Mouse (Mus musculus) C2C12 (cell line): ENCODE data around the gene Ttll9. TPM values are rescaled to one million over a fixed set of nuclear protein-coding genes. Genes with fewer than 3 reads are reported as not detected.

Experiments
- H3K27me3 ChIP-seq: one replicate; pipeline ENCODE4 v1.6.1; 2011; ENCODE audit not compliant: control insufficient read depth, insufficient read depth, insufficient read length
- H3K36me3 ChIP-seq: one replicate; pipeline ENCODE4 v1.6.1; 2011; ENCODE audit not compliant: control insufficient read depth, insufficient read depth
- H3K4me3 ChIP-seq: one replicate; pipeline ENCODE4 v1.5.1; 2011; ENCODE audit warnings: mild to moderate bottlenecking, control low read depth; ENCODE audit not compliant: poor library complexity, insufficient read depth, severe bottlenecking
- H3K79me2 ChIP-seq: one replicate; pipeline ENCODE4 v1.6.1; 2011; ENCODE audit not compliant: control insufficient read depth, insufficient read depth
- H3K79me3 ChIP-seq: one replicate; pipeline ENCODE4 v1.6.1; 2011; ENCODE audit warnings: low read depth, control low read depth
- H3ac ChIP-seq: one replicate; pipeline ENCODE3; 2011; ENCODE audit warnings: low read depth; ENCODE audit not compliant: control insufficient read depth, insufficient read length
- CEBPB ChIP-seq: IDR thresholded peaks from one replicate; pipeline ENCODE4 v1.6.1; 2011; ENCODE audit warnings: low read depth, mild to moderate bottlenecking, control low read depth, moderate library complexity
- CTCF ChIP-seq: IDR thresholded peaks from one replicate; pipeline ENCODE4 v1.5.1; 2011; ENCODE audit not compliant: control insufficient read depth, insufficient read depth, insufficient read length
- FOSL1 ChIP-seq: IDR thresholded peaks from one replicate; pipeline ENCODE4 v1.8.0; 2011; ENCODE audit warnings: mild to moderate bottlenecking, low read length; ENCODE audit not compliant: poor library complexity, insufficient read depth, severe bottlenecking
- MAX ChIP-seq: IDR thresholded peaks from one replicate; pipeline ENCODE4 v1.6.1; 2011; ENCODE audit warnings: mild to moderate bottlenecking, control low read depth
- MYOD1 ChIP-seq: IDR thresholded peaks from one replicate; pipeline ENCODE4 v1.6.1; 2011; ENCODE audit warnings: low read depth; ENCODE audit not compliant: control insufficient read depth, insufficient read length
- MYOG ChIP-seq: IDR thresholded peaks from one replicate; pipeline ENCODE4 v1.6.1; 2011; ENCODE audit not compliant: control insufficient read depth, insufficient read length; ENCODE audit errors: extremely low read depth
- USF1 ChIP-seq: IDR thresholded peaks from one replicate; pipeline ENCODE4 v1.6.1; 2011; ENCODE audit warnings: low read depth, mild to moderate bottlenecking, control low read depth, moderate library complexity
- polyA plus RNA-seq: library from polyadenylated mRNA; unstranded; fragments of >200 nt; fragmentation: generic; extraction: Trizol; gene quantifications from one replicate; pipeline ENCODE4 v1.2.1, GENCODE M21; 2012; ENCODE audit warnings: missing spikeins

Ttll9 gene
- polyA plus RNA-seq, 1 experiment = 0.16 TPM

- TF ChIP-seq FOSL1 = no peak
- Histone ChIP-seq H3K79me3 (no peaks in the 10 kb centered on the region), H3K4me3 (no peak within 1 kb of the TSS), H3K27me3 (peaks cover 59% of the 10 kb centered on the region), H3K79me2 (no peaks in the 10 kb centered on the region), H3K36me3 (no peaks in the 10 kb centered on the region), H3ac (no peak within 1 kb of the TSS)
Measured at GRCm38 (mm10) chr2:153031126-153032082, 69.1 kb downstream of the Ttll9 start, which contains the start of gene Xkr7. Gene Xkr7, plus strand, starts transcription at chr2:153031852.

DNA sequence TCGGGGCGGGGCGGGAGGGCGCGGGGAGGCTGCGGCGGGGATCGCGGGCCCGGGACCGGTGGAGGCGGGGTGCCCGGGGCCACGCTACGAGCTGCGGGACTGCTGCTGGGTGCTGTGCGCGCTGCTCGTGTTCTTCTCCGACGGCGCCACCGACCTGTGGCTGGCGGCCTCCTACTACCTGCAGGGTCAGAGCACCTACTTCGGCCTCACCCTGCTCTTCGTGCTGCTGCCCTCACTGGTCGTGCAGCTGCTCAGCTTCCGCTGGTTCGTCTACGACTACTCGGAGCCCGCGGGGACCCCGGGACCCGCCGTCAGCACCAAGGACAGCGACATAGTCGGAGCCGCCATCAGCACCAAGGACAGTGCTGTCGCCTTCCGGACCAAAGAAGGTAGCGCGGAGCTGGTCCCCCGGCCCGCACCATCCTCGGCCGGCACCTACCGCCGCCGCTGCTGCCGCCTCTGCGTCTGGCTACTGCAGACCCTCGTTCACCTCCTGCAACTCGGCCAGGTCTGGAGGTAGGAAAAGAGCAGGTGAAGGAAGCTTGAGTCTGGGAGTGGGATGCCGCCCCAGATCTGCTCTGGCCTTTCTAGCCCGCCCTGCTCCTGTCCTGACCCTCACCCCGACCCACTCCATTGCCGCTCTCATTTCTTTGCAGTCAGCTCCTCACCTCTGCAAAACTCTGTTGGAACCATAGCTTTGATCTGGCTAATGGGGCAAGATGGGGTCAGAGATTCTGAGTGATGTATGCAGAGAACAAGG is 70.0 kb downstream of the Ttll9 start:
- TF ChIP-seq MAX = peak; percentile 67
- no peak for TF ChIP-seq MYOD1
- H3K79me3 ChIP-seq = no peaks in the 10 kb centered on the region
- no peaks in the 10 kb centered on the region for H3K79me2 ChIP-seq
- peaks cover 58% of the 10 kb centered on the region for H3K27me3 ChIP-seq
- no peak overlapping the region for H3ac ChIP-seq
- H3K36me3 ChIP-seq = no peaks in the 10 kb centered on the region
- no peak overlapping the region for H3K4me3 ChIP-seq

DNA sequence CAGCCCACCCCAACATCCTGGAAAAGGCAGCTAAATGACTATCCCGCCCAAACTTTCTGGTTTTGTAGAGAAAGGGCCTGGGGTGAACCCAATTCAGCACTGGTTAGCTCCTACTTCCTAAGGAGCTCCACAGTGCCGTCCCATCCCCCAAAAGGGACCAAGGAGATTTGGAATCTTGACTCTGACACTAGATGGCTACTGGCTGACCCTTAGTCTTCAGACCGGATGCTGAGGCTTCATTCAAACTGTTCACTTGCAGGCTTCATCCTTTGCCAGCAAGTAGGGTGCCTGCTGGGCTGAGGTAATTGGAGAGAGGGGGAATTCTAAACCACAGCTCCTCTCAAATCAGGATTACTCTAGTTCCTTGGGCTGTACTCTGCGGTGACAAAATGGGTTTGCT is 70.7 kb downstream of the Ttll9 start:
- TF ChIP-seq USF1 (no peak), MYOD1 (no peak), MAX (no peak), CTCF (no peak), FOSL1 (no peak), MYOG (no peak), CEBPB (no peak)
- H3K4me3 ChIP-seq = no peak overlapping the region
- H3K36me3 ChIP-seq = no peaks in the 10 kb centered on the region
- no peaks in the 10 kb centered on the region for H3K79me2 ChIP-seq
- peaks cover 59% of the 10 kb centered on the region for H3K27me3 ChIP-seq
- no peak overlapping the region for H3ac ChIP-seq
- no peaks in the 10 kb centered on the region for H3K79me3 ChIP-seq

- Histone ChIP-seq H3ac (no peak overlapping the region), H3K79me2 (no peaks in the 10 kb centered on the region), H3K79me3 (no peaks in the 10 kb centered on the region), H3K36me3 (no peaks in the 10 kb centered on the region), H3K27me3 (peaks cover 63% of the 10 kb centered on the region), H3K4me3 (no peak overlapping the region)
- no peak for TF ChIP-seq CEBPB
- no peak for TF ChIP-seq FOSL1
- TF ChIP-seq USF1 = no peak
- no peak for TF ChIP-seq MAX
Measured at GRCm38 (mm10) chr2:153033545-153034230, 71.4 kb downstream of the Ttll9 start.

- Histone ChIP-seq H3K4me3 (no peak overlapping the region), H3ac (no peak overlapping the region), H3K36me3 (no peaks in the 10 kb centered on the region), H3K79me3 (no peaks in the 10 kb centered on the region), H3K27me3 (peaks cover 53% of the 10 kb centered on the region), H3K79me2 (no peaks in the 10 kb centered on the region)
- no peak for TF ChIP-seq MYOD1
Measured at GRCm38 (mm10) chr2:153036690-153037089, 74.4 kb downstream of the Ttll9 start.

GRCm38 (mm10) chr2:153043886-153044285 is 81.6 kb downstream of the Ttll9 start:
- TF ChIP-seq FOSL1 = no peak
- TF ChIP-seq CTCF = no peak
- no peak for TF ChIP-seq MYOG
- no peak for TF ChIP-seq CEBPB
- no peak for TF ChIP-seq USF1
- TF ChIP-seq MAX = no peak
- no peak for TF ChIP-seq MYOD1

More at GRCm38 (mm10) chr2:153043886-153044285, 81.6 kb downstream of the Ttll9 start:
- Histone ChIP-seq H3ac (no peak overlapping the region), H3K4me3 (no peak overlapping the region), H3K79me2 (no peaks in the 10 kb centered on the region), H3K27me3 (peaks cover 43% of the 10 kb centered on the region), H3K36me3 (no peaks in the 10 kb centered on the region), H3K79me3 (no peaks in the 10 kb centered on the region)
